Mouse (Mus musculus) intestine, postnatal 0 days (tissue): Measurements from ENCODE around the gene Malsu1. TPM values are rescaled to one million over a fixed set of nuclear protein-coding genes. Genes with fewer than 3 reads are reported as not detected.

Experiments
- ATAC-seq: fragments of 200-750 bp; cut with Nextera tagmentation; 2 replicates; pipeline ENCODE4 v1.8.0; 2017; ENCODE audit warnings: mild to moderate bottlenecking, moderate TSS enrichment, moderate library complexity
- H3K27ac ChIP-seq: fragments of 300-500 bp; sonication (generic); 2 replicates; pipeline ENCODE4 v1.5.1; 2014; ENCODE audit warnings: mild to moderate bottlenecking, low read depth, low read length, moderate library complexity
- H3K27me3 ChIP-seq: fragments of 300-500 bp; sonication (generic); replicated peaks from 2 replicates; pipeline ENCODE4 v1.6.1; 2014; ENCODE audit warnings: low read length, mixed read lengths; ENCODE audit not compliant: control insufficient read depth, insufficient read depth
- H3K36me3 ChIP-seq: fragments of 300-500 bp; sonication (generic); 2 replicates; pipeline ENCODE4 v1.6.1; 2014; ENCODE audit warnings: mild to moderate bottlenecking, moderate library complexity; ENCODE audit not compliant: control insufficient read depth, insufficient read depth
- H3K4me1 ChIP-seq: fragments of 300-500 bp; sonication (generic); replicated peaks from 2 replicates; pipeline ENCODE4 v1.6.1; 2014; ENCODE audit warnings: antibody characterized with exemption, low read length, mixed read lengths; ENCODE audit not compliant: control insufficient read depth, insufficient read depth
- H3K4me2 ChIP-seq: fragments of 300-500 bp; sonication (generic); replicated peaks from 2 replicates; pipeline ENCODE4 v1.6.1; 2014; ENCODE audit warnings: low read depth, mild to moderate bottlenecking, moderate library complexity
- H3K4me3 ChIP-seq: fragments of 300-500 bp; sonication (generic); 2 replicates; pipeline ENCODE4 v1.5.1; 2014; ENCODE audit warnings: low read depth, low read length
- H3K9ac ChIP-seq: fragments of 300-500 bp; sonication (generic); 2 replicates; pipeline ENCODE4 v1.6.1; 2014; ENCODE audit warnings: mild to moderate bottlenecking, low read depth, low read length
- H3K9me3 ChIP-seq: fragments of 300-500 bp; sonication (generic); 2 replicates; pipeline ENCODE4 v1.6.1; 2016; ENCODE audit warnings: mixed run types; ENCODE audit not compliant: control insufficient read depth
- CTCF ChIP-seq: sonication (generic); IDR thresholded peaks from 2 replicates; pipeline ENCODE4 v1.5.1; 2016; ENCODE audit warnings: low read depth, mild to moderate bottlenecking, control low read depth, antibody characterized with exemption, moderate library complexity
- WGBS: fragments of 180-500 bp; shearing (Covaris S2); extraction: QIAGEN DNeasy Blood & Tissue Kit; methylation state at CpG from one replicate; pipeline ENCODE4 v1.1.7; 2014; 5-methylcytosine and 5-hydroxymethylcytosine counted together
- polyA plus RNA-seq: library from polyadenylated mRNA; unstranded; fragments of >200 nt; fragmentation: Nextera tagmentation; extraction: Ambion mirVana; gene quantifications from 2 replicates; pipeline ENCODE4 v1.2.1, GENCODE M21; 2015

Gene Malsu1
- polyA plus RNA-seq, 1 experiment from 2014 or later = 86.9 TPM

DNA sequence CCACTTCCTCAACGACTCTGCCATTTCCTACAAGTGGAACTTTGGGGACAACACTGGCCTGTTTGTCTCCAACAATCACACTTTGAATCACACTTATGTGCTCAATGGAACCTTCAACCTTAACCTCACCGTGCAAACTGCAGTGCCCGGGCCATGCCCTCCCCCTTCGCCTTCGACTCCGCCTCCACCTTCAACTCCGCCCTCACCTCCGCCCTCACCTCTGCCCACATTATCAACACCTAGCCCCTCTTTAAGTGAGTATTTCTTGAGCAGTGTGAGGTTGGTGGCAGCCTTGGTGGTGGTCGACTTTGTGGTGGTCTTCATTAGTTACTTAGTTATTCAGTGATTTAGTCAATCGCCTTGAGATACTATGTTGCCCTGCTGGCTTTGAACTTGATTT lies 25.7 kb upstream of the Malsu1 start:
- H3K27me3 ChIP-seq = no peaks in the 10 kb centered on the region
- ATAC-seq = no peak
- H3K4me2 ChIP-seq = no peak overlapping the region
- H3K9ac ChIP-seq = no peak overlapping the region
- H3K27ac ChIP-seq = no peak overlapping the region
- H3K36me3 ChIP-seq = no peaks in the 10 kb centered on the region
- no peak overlapping the region for H3K4me3 ChIP-seq
- TF ChIP-seq CTCF = no peak
- H3K9me3 ChIP-seq = no peaks in the 10 kb centered on the region
- no peaks in the 10 kb centered on the region for H3K4me1 ChIP-seq
- 60% methylated on average over 10 of the region's 10 CpGs for WGBS

GRCm38 (mm10) chr6:49048395-49048794 lies 25.2 kb upstream of the Malsu1 start:
- 84% methylated on average over 10 of the region's 10 CpGs for WGBS
- Histone ChIP-seq H3K36me3 (no peaks in the 10 kb centered on the region), H3K27ac (no peak overlapping the region), H3K9ac (no peak overlapping the region), H3K27me3 (no peaks in the 10 kb centered on the region), H3K9me3 (no peaks in the 10 kb centered on the region), H3K4me2 (no peak overlapping the region), H3K4me1 (no peaks in the 10 kb centered on the region), H3K4me3 (no peak overlapping the region)
- no peak for ATAC-seq
- TF ChIP-seq CTCF = no peak

DNA sequence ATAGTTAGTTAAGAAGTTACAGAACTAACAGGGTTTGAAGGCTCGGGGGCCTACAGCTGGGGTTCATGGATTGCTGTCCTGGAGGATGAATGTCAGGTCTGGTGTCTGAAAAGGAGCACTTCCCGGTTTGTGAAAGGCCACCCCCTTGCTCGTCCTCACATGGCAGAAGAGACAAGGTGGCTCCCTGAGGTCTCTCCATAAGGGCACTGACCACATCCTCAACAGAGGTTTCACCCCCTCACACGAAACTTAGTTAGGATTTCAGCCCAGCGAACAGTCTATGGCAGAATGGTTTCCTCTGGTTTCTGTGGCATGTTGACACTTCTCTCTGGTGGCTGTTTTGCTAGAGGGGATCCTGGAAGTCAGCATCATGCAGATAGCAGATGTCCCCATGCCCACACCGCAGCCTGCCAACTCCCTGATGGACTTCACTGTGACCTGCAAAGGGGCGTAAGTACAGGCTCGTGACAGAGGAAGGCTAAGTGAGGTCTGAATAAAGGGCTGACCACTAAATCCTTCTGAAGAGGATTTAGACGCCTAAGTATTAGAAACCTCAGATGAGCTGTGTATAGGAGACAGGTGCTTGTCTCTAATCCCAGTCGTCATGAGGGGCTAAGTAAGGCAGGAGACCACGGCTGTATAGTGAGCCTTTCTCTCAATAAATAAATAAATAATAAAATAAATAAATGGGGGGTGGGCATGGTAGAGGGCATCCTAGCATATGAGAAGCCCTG lies 22.8 kb upstream of the Malsu1 start:
- WGBS = 77% methylated on average over 11 of the region's 11 CpGs
- H3K4me2 ChIP-seq = no peak overlapping the region
- no peaks in the 10 kb centered on the region for H3K36me3 ChIP-seq
- H3K4me3 ChIP-seq = no peak overlapping the region
- ATAC-seq = no peak
- no peak overlapping the region for H3K27ac ChIP-seq
- H3K9ac ChIP-seq = no peak overlapping the region
- H3K4me1 ChIP-seq = no peaks in the 10 kb centered on the region
- H3K27me3 ChIP-seq = no peaks in the 10 kb centered on the region
- H3K9me3 ChIP-seq = no peaks in the 10 kb centered on the region
- TF ChIP-seq CTCF = no peak

DNA sequence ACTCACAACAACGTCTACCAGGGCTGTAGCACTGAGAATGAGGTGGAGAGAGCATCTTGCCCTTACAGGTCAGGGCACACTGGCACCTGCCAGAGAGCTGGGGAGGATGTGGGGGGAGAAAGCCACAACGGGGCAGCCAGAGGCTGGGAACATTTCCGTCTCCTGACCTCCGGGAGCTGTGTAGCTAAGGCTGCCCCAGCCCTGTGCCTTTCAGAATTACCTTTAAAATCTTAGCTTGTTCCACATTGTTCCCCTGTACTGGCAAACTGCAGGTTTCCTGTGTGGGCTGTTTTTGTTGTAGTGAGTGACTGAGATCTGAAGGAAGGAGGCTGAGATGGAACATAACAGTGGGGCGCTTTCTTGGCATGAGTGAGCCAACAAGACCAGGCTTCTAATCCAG lies 21.4 kb upstream of the Malsu1 start:
- H3K4me2 ChIP-seq = no peak overlapping the region
- H3K4me3 ChIP-seq = no peak overlapping the region
- H3K4me1 ChIP-seq = no peaks in the 10 kb centered on the region
- H3K9ac ChIP-seq = no peak overlapping the region
- no peak for TF ChIP-seq CTCF
- no peaks in the 10 kb centered on the region for H3K36me3 ChIP-seq
- no peaks in the 10 kb centered on the region for H3K27me3 ChIP-seq
- H3K9me3 ChIP-seq = no peaks in the 10 kb centered on the region
- no peak overlapping the region for H3K27ac ChIP-seq
- WGBS = 66% methylated on average over 5 of the region's 5 CpGs
- no peak for ATAC-seq

DNA sequence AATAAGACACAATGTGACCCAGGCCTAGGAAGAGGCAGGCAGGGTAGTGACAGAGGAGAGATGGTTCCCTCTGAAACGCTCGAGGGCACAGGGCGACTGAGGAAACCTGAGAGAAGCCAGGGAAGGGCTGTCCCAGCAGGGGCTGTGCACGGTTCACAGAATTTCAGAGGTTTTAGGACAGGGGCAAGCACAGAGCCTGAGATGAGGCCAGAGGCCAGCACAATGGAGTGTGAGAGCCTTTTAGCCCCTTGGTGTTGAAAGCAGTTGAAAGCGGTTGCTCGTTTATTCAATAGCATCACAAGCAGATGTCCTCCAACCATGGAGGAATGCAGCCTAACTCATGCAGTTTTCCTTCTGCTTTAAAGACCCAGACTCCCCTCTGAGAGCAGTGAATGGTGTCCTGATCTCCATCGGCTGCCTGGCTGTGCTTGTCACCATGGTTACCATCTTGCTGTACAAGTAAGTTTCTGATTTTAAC lies 18.3 kb upstream of the Malsu1 start:
- H3K4me1 ChIP-seq = no peaks in the 10 kb centered on the region
- H3K9ac ChIP-seq = no peak overlapping the region
- H3K9me3 ChIP-seq = no peaks in the 10 kb centered on the region
- ATAC-seq = no peak
- no peaks in the 10 kb centered on the region for H3K36me3 ChIP-seq
- H3K27me3 ChIP-seq = no peaks in the 10 kb centered on the region
- H3K4me3 ChIP-seq = no peak overlapping the region
- no peak for TF ChIP-seq CTCF
- no peak overlapping the region for H3K27ac ChIP-seq
- no peak overlapping the region for H3K4me2 ChIP-seq
- 49% methylated on average over 7 of the region's 7 CpGs for WGBS

DNA sequence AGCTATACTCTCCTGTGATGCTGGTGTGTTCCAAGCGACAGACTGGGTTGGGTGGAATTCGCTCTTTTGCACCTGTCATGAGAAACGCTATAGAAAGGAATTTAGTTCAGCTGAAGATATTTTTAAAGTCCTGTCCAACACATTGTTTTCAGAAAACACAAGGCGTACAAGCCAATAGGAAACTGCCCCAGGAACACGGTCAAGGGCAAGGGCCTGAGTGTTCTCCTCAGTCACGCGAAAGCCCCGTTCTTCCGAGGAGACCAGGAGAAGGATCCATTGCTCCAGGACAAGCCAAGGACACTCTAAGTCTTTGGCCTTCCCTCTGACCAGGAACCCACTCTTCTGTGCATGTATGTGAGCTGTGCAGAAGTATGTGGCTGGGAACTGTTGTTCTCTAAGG lies 17.6 kb upstream of the Malsu1 start:
- Histone ChIP-seq H3K4me3 (no peak overlapping the region), H3K4me1 (no peaks in the 10 kb centered on the region), H3K4me2 (no peak overlapping the region), H3K27ac (no peak overlapping the region), H3K9me3 (no peaks in the 10 kb centered on the region), H3K9ac (no peak overlapping the region), H3K36me3 (no peaks in the 10 kb centered on the region), H3K27me3 (no peaks in the 10 kb centered on the region)
- no peak for ATAC-seq
- no peak for TF ChIP-seq CTCF
- WGBS = 88% methylated on average over 9 of the region's 9 CpGs
